ENCODE assay signal across 19 mouse cellular contexts in genomic region chr5:81602889-81603288, GRCm38 (mm10).
"Had no signal": no experiment of that assay in that cellular context is flagged by ENCODE, and none has a peak within 500 bp of the region (broad histone marks: within the 10 kb centered on the region; RNA-seq: fewer than 3 reads in every experiment).

No protein-coding gene starts in this region.

- H3K9me3 ChIP-seq: liver, embryonic 13.5 days; liver, embryonic 15.5 days; lung, embryonic 15.5 days; megakaryocyte, embryonic 14.5 days; midbrain, embryonic 13.5 days; neural tube, embryonic 13.5 days; stomach, embryonic 15.5 days had no signal

- H3K4me1 ChIP-seq: liver, embryonic 13.5 days; liver, embryonic 15.5 days; lung, embryonic 15.5 days; megakaryocyte, embryonic 14.5 days; midbrain, embryonic 13.5 days; stomach, embryonic 15.5 days had no signal

- H3K4me3 ChIP-seq: liver, embryonic 13.5 days; liver, embryonic 15.5 days; lung, embryonic 15.5 days; megakaryocyte, embryonic 14.5 days; midbrain, embryonic 13.5 days; neural tube, embryonic 13.5 days; stomach, embryonic 15.5 days had no signal

- H3K4me2 ChIP-seq: liver, embryonic 11.5 days; liver, embryonic 13.5 days; liver, embryonic 15.5 days; lung, embryonic 15.5 days; midbrain, embryonic 13.5 days; neural tube, embryonic 13.5 days; stomach, embryonic 15.5 days had no signal

- H3K27ac ChIP-seq: liver, embryonic 13.5 days; liver, embryonic 15.5 days; lung, embryonic 15.5 days; macrophage; midbrain, embryonic 13.5 days; neural tube, embryonic 13.5 days; stomach, embryonic 15.5 days; stomach, postnatal 0 days had no signal

- ATAC-seq: liver, postnatal 0 days; lung, postnatal 0 days; midbrain, embryonic 13.5 days had no signal

- DNase-seq: liver, embryonic 13.5 days; liver, postnatal 0 days; lung, adult 2 months; lung, postnatal 14 days; lung, postnatal 36 days; right cerebral cortex, postnatal 14 days; thymus, adult 2 months; thymus, postnatal 25 days; thymus, postnatal 4 days had no signal

- H3K27me3 ChIP-seq: liver, embryonic 13.5 days; liver, embryonic 15.5 days; lung, embryonic 15.5 days; megakaryocyte, embryonic 14.5 days; midbrain, embryonic 13.5 days; neural tube, embryonic 13.5 days; stomach, embryonic 15.5 days had no signal

- H3K36me3 ChIP-seq: liver, embryonic 13.5 days; liver, embryonic 15.5 days; lung, embryonic 15.5 days; midbrain, embryonic 13.5 days; neural tube, embryonic 13.5 days; stomach, embryonic 15.5 days had no signal

- H3K9ac ChIP-seq: liver, embryonic 13.5 days; liver, embryonic 15.5 days; liver, postnatal 0 days; lung, embryonic 15.5 days; midbrain, embryonic 13.5 days; neural tube, embryonic 13.5 days; stomach, embryonic 15.5 days had no signal
